Mouse (Mus musculus) MN1 (cell line): ENCODE measurements around the gene Usp10.

Experiments used
- DNase-seq: peaks from one replicate; pipeline ENCODE4 v3.0.0-alpha.2; 2016; ENCODE audit warnings: low spot score

Usp10 gene

GRCm38 (mm10) chr8:119915298-119915697 lies 5.1 kb downstream of the Usp10 start:
- DNase-seq, result no peak

GRCm38 (mm10) chr8:119916237-119916892 lies 6.2 kb downstream of the Usp10 start:
- no peak for DNase-seq

- DNase-seq, result no peak
Observed at GRCm38 (mm10) chr8:119917415-119917814, 7.3 kb downstream of the Usp10 start.

- no peak for DNase-seq
Observed at GRCm38 (mm10) chr8:119918155-119918567, 8.0 kb downstream of the Usp10 start.

DNA sequence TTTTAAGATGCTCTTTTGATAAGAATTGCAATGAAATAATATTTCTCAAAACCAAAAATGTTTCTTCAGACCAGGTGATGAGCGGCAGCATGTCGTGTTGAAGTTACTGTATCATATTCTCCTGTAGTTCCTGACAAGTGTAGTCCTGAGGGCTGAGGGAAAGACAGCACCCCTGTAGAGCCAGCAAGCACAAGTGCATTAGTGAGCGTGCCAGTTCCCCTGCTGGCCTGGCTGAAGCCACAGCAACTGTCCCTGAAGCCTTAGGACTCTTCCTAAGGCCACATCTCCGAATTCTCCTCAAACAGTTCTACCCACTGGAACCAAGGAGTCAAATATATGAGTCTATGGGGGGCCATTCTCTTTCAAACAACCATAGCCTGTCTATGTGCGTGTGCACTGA lies 13.1 kb downstream of the Usp10 start:
- DNase-seq, result no peak

GRCm38 (mm10) chr8:119925428-119925827 lies 15.3 kb downstream of the Usp10 start:
- DNase-seq, result no peak

- peak; percentile 61 for DNase-seq
Observed at GRCm38 (mm10) chr8:119926474-119926873, 16.3 kb downstream of the Usp10 start.

- peak; percentile 77 for DNase-seq
Observed at GRCm38 (mm10) chr8:119927422-119928092, 17.4 kb downstream of the Usp10 start.

- DNase-seq, result no peak
Observed at GRCm38 (mm10) chr8:119931317-119931716, 21.2 kb downstream of the Usp10 start.

DNA sequence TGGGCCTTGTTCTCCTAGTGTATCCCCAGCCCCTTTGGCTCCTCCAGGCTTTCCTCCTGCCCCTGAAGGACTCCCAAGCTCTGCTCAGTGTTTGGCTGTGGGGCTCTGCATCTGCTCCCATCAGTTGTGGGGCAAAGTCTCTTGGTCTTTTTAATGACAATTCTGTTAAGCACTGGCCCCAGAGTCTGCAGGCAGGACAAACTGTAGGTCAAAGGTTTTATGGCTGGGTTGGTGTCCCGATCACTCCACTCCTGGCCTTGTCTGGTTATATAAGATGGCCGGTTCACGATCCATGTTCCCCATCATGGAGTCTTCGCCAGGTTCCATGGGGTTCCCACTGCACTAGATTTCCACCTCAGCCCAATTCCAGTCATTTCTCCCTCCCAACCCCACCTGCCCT lies 23.5 kb downstream of the Usp10 start:
- DNase-seq, result no peak

DNA sequence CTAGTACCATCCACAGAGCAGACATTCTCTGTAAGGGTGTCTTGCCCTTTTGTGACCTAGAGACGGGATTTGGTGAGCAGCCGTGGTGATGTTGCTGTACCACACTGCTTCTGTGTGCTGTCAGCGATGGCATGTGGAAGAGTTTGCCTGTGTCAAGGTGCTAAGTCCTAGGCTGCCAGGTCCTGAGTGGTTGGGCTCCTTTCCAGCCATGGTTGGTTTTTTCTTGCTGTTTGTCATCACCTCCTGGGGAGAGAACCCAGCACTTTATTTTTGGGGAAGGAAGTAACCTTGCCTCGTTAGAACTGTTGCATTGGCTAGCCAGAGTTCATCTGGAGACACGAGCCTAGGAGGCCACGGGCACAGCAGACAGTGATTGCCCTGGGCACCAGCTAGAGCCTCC lies 25.4 kb downstream of the Usp10 start:
- no peak for DNase-seq

GRCm38 (mm10) chr8:119938481-119938880 lies 28.3 kb downstream of the Usp10 start:
- no peak for DNase-seq

- no peak for DNase-seq
Observed at GRCm38 (mm10) chr8:119939336-119939735, 29.2 kb downstream of the Usp10 start.

DNA sequence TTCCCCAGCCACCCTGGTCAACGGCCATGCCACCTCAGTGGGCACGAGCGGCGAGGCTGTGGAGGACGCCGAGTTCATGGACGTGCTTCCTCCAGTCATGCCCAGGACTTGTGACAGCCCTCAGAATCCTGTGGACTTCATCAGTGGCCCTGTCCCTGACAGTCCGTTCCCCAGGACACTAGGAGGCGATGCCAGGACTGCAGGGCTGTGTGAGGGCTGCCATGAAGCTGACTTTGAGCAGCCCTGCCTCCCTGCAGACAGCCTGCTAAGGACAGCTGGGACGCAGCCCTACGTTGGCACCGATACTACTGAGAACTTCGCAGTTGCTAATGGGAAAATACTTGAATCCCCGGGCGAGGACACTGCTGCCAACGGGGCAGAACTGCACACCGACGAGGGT lies 31.3 kb downstream of the Usp10 start:
- DNase-seq, result no peak

GRCm38 (mm10) chr8:119943616-119944015 lies 33.5 kb downstream of the Usp10 start:
- no peak for DNase-seq

- peak; percentile 86 for DNase-seq
Observed at GRCm38 (mm10) chr8:119944096-119944811, 34.1 kb downstream of the Usp10 start.

DNA sequence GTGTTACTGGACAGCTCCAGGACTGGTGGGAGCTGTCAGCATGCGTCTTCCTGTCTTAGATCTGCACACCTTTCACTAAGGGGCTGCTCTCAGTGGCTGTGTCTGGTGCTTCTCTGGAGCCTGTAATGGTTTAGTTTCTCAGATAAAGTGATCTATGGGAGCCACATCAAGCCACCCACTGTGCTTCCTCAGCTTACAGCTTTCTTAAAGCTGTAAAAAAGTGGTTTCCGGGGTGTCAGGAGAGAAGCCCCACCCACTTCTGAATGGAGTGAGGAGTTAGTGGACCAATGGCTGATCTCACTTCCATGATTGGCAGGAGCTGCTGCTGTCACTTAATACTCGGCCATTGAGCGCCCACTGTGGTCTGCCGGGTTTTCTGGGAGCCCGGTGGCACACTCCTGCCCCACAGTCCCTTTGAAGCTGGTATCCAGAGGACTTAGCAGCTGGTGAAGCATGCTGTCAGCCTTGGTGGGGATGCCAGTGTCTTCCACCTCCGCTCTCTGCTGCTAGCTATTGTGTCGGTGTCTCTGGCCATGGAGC lies 36.2 kb downstream of the Usp10 start:
- DNase-seq, result no peak

DNA sequence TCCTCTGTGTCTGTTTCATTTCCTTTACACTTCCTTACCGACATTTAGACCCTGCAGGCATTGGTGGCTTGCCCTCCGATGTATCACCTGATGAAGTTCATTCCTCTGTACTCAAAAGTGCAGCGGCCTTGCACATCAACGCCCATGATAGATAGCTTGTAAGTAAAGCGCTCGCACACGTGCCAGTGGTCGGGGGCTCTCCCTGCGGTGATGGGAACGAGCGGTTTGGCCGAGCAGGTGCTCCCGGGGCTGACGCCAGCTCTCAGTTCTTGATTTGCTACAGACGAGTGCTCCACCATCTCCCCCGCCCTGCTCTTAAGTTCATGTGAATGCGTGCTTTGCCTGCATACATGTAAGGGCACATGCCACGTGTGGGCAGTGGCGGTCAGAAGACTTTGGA lies 37.5 kb downstream of the Usp10 start:
- DNase-seq, result no peak

GRCm38 (mm10) chr8:119948340-119948739 lies 38.2 kb downstream of the Usp10 start:
- no peak for DNase-seq

GRCm38 (mm10) chr8:119952282-119952681 lies 42.1 kb downstream of the Usp10 start:
- no peak for DNase-seq

- DNase-seq, result no peak
Observed at GRCm38 (mm10) chr8:119952747-119953146, 42.6 kb downstream of the Usp10 start.

DNA sequence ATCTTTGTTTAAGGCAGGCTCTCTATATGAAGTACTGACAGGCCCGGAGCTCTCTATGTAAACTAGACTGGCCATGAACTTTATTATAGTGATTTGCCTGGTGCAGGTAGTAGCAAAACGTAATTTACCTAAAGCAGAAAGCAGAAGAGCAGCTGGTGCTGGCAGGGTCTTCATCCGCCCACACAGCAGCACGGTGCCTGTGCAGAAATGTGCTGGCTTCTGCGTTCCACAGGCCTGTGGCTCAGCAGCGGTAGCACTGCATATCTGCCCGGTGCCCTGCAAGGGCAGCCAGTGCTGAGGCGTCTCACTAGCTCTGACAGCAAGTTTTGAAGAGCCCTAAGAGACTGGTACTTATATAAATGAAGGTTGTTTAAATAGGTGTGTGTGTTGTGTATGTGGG lies 45.2 kb downstream of the Usp10 start:
- DNase-seq, result no peak

DNA sequence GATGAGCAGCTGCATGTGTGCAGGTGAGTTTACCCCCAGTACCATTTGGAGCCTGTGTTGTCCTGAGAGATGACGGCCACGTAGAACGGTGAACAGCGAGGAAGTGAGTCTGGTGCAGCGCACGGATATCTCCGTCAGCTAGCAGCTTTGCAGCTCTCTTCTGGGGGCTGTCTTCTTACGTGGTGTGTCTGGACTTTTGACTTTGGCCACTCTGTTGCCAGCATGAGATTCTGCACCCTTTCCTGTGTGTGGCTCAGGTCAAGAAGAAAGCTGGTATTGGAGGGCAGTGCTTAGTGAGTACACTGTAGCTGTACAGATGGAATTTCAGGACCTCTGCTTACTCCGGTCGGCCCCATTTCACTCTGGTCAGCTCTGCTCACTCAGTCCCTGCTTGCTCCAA lies 47.9 kb downstream of the Usp10 start:
- DNase-seq, result no peak
